Mouse (Mus musculus) forebrain, embryonic 16.5 days (tissue): Measurements from ENCODE around the gene 9930104L06Rik. TPM values are rescaled to one million over a fixed set of nuclear protein-coding genes. Genes with fewer than 3 reads are reported as not detected.

Experiments used
- ATAC-seq: fragments of 200-750 bp; cut with Nextera tagmentation; 2 replicates; pipeline ENCODE4 v1.8.0; 2017; ENCODE audit warnings: mild to moderate bottlenecking, moderate library complexity
- H3K27ac ChIP-seq: fragments of 300-500 bp; sonication (generic); 2 replicates; pipeline ENCODE4 v1.5.1; 2014; ENCODE audit warnings: low read length, control low read depth
- H3K27me3 ChIP-seq: fragments of 300-500 bp; sonication (generic); replicated peaks from 2 replicates; pipeline ENCODE4 v1.6.1; 2014; ENCODE audit warnings: low read length; ENCODE audit not compliant: control insufficient read depth, insufficient read depth
- H3K36me3 ChIP-seq: fragments of 300-500 bp; sonication (generic); 2 replicates; pipeline ENCODE4 v1.6.1; 2014; ENCODE audit not compliant: control insufficient read depth, insufficient read depth
- H3K4me1 ChIP-seq: fragments of 300-500 bp; sonication (generic); replicated peaks from 2 replicates; pipeline ENCODE4 v1.6.1; 2014; ENCODE audit warnings: low read length; ENCODE audit not compliant: control insufficient read depth, insufficient read depth
- H3K4me2 ChIP-seq: fragments of 300-500 bp; sonication (generic); 2 replicates; pipeline ENCODE4 v1.6.1; 2014; ENCODE audit warnings: mild to moderate bottlenecking, low read length, control low read depth
- H3K4me3 ChIP-seq: fragments of 300-500 bp; sonication (generic); replicated peaks from 2 replicates; pipeline ENCODE4 v1.5.1; 2014; ENCODE audit warnings: mild to moderate bottlenecking, low read length, control low read depth
- H3K9ac ChIP-seq: fragments of 300-500 bp; sonication (generic); replicated peaks from 2 replicates; pipeline ENCODE4 v1.6.1; 2014; ENCODE audit warnings: low read depth, low read length, control low read depth
- H3K9me3 ChIP-seq: fragments of 300-500 bp; sonication (generic); 2 replicates; pipeline ENCODE4 v1.6.1; 2016; ENCODE audit warnings: low read length; ENCODE audit not compliant: control insufficient read depth
- WGBS: fragments of 180-500 bp; shearing (Covaris S2); extraction: QIAGEN DNeasy Blood & Tissue Kit; methylation state at CpG from one replicate; pipeline ENCODE4 v1.1.7; 2014; 5-methylcytosine and 5-hydroxymethylcytosine counted together
- polyA plus RNA-seq: library from polyadenylated mRNA; unstranded; fragments of >200 nt; fragmentation: Nextera tagmentation; extraction: Ambion mirVana; gene quantifications from 2 replicates; pipeline ENCODE4 v1.2.1, GENCODE M21; 2015

Gene 9930104L06Rik
- polyA plus RNA-seq, 1 experiment from 2014 or later: 17.1 TPM

DNA sequence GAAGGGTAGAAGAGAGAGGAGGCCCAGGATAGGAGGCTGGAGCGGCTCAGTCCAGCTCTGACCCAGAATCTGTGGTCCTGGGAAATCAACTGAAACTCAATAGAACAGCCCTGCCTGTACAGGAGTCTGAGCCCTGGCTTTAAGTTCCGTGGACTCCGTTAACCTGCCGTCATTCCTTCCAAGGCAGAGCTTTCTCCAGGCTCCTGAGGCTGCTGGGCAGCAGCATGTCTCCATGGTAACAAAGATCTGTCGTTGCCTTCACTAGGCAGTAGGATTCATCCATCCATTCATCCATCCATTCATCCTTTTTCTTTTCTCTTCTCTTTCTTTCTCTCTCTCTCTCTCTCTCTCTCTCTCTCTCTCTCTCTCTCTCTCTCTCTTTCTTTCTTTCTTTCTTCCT lies 33.8 kb downstream of the 9930104L06Rik start:
- Histone ChIP-seq H3K27me3 (no peaks in the 10 kb centered on the region), H3K36me3 (no peaks in the 10 kb centered on the region), H3K27ac (no peak overlapping the region), H3K4me2 (no peak overlapping the region), H3K4me3 (no peak overlapping the region), H3K4me1 (no peaks in the 10 kb centered on the region), H3K9me3 (no peaks in the 10 kb centered on the region), H3K9ac (no peak overlapping the region)
- WGBS: 26% methylated on average over 5 of the region's 5 CpGs
- ATAC-seq: no peak

GRCm38 (mm10) chr4:124971094-124971493 lies 34.2 kb downstream of the 9930104L06Rik start:
- Histone ChIP-seq H3K9me3 (no peaks in the 10 kb centered on the region), H3K4me3 (no peak overlapping the region), H3K27ac (no peak overlapping the region), H3K36me3 (no peaks in the 10 kb centered on the region), H3K9ac (no peak overlapping the region), H3K4me2 (no peak overlapping the region), H3K27me3 (no peaks in the 10 kb centered on the region), H3K4me1 (no peaks in the 10 kb centered on the region)
- WGBS: 91% methylated on average over 8 of the region's 8 CpGs
- no peak for ATAC-seq

GRCm38 (mm10) chr4:124972316-124972715 lies 35.5 kb downstream of the 9930104L06Rik start:
- Histone ChIP-seq H3K27ac (no peak overlapping the region), H3K4me1 (no peaks in the 10 kb centered on the region), H3K36me3 (no peaks in the 10 kb centered on the region), H3K9me3 (no peaks in the 10 kb centered on the region), H3K4me2 (no peak overlapping the region), H3K4me3 (no peak overlapping the region), H3K9ac (no peak overlapping the region), H3K27me3 (no peaks in the 10 kb centered on the region)
- 72% methylated on average over 9 of the region's 9 CpGs for WGBS
- ATAC-seq: no peak

- no peak for ATAC-seq
- Histone ChIP-seq H3K4me1 (no peaks in the 10 kb centered on the region), H3K36me3 (no peaks in the 10 kb centered on the region), H3K27me3 (no peaks in the 10 kb centered on the region), H3K4me2 (no peak overlapping the region), H3K9ac (no peak overlapping the region), H3K27ac (no peak overlapping the region), H3K4me3 (no peak overlapping the region), H3K9me3 (no peaks in the 10 kb centered on the region)
- 87% methylated on average over 2 of the region's 2 CpGs for WGBS
Observed at GRCm38 (mm10) chr4:124973296-124973695, 36.4 kb downstream of the 9930104L06Rik start.

DNA sequence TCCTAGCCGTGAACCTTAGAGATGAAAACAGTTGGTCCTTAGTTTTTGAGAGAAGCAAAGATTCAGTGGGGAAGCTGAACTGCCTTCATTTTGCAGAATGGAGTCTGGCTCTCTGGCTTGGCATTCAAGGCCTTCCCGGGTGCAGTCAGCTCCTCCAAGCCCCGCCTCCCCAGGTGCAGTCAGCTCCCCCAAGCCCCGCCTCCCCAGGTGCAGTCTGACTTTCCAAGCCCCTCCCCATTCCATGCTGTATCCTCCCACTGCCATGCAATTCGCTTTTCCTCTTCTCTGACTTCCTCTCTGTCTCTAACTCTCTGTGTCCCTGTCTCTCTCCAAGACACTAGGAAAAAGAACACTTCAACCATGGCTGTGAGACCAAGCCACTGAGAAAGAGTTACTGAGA lies 41.4 kb downstream of the 9930104L06Rik start:
- H3K4me1 ChIP-seq: no peaks in the 10 kb centered on the region
- no peak overlapping the region for H3K4me2 ChIP-seq
- H3K36me3 ChIP-seq: no peaks in the 10 kb centered on the region
- H3K9ac ChIP-seq: no peak overlapping the region
- ATAC-seq: no peak
- 43% methylated on average over 5 of the region's 5 CpGs for WGBS
- no peak overlapping the region for H3K4me3 ChIP-seq
- H3K27me3 ChIP-seq: peaks cover 4% of the 10 kb centered on the region
- H3K27ac ChIP-seq: no peak overlapping the region
- H3K9me3 ChIP-seq: no peaks in the 10 kb centered on the region

DNA sequence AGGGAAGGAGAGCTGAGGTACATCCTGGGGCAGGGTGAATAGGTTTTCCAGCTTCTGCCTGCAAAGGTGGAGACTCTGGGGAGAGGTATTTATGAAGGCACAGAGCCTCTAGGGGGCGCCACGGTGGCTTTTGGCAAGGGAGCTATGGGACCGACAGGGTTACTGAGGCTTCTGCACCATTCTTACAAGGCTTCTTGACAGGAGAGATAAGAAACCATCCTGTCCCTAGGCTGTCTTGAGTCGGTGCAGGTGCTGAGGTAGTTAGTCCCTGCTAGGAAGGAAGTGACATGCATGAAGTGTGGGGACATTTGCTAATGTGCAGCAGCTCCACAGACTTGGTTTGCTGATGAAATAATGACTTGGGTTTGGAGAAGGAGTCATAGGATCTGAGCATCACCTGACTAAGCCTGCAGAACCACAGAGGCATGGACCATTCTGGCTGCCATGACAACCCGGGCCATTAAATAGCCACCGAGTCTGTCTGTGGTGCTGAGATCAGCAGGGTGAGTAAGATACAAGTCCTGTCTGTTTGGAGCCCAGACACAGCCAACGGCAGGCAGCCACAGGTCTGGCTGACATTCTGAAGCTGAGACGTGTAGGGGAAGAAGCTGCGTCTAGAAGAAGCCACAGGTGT lies 47.2 kb downstream of the 9930104L06Rik start:
- H3K9me3 ChIP-seq: no peaks in the 10 kb centered on the region
- no peak overlapping the region for H3K27ac ChIP-seq
- peaks cover 57% of the 10 kb centered on the region for H3K27me3 ChIP-seq
- WGBS: 12% methylated on average over 9 of the region's 9 CpGs
- H3K4me2 ChIP-seq: no peak overlapping the region
- peaks cover 15% of the 10 kb centered on the region for H3K4me1 ChIP-seq
- no peak for ATAC-seq
- no peak overlapping the region for H3K9ac ChIP-seq
- H3K4me3 ChIP-seq: no peak overlapping the region
- no peaks in the 10 kb centered on the region for H3K36me3 ChIP-seq

DNA sequence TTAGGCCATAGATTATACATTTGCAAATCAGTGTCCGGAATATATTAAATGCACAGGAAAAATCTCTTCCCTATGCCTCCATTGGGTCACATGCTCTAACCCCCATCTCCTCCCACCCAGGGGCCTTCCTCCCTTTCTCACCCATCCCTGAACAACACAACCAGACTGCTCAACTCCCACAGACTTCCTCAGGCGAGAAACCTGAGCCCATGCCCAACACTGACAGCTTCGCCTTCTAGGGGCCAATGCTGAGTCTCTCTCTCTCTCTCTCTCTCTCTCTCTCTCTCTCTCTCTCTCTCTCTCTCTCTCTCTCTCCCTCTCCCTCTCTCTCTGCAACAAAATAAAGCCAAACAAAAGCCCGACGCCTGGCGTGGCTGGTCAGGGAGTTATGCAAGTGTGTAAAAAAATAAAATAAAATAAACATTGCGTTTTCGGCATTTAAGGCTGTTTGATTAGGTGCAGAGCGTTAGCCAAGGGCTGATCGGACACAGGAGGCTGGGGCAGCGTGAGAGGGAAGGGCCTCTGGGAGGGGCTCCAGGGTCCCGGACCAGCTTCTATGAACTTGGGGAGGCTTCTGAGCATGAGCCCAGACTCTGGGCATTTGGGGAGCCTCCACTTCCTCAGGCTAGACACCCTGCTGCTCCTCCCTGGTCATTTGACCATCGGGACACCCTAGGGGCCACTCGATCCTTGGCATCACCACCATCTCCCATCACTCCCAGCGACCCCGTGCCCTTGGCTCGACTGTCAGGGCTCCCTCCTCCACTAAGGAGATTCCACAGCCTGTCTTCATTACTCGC lies 48.2 kb downstream of the 9930104L06Rik start:
- H3K9me3 ChIP-seq: no peaks in the 10 kb centered on the region
- H3K36me3 ChIP-seq: no peaks in the 10 kb centered on the region
- ATAC-seq: no peak
- 11% methylated on average over 18 of the region's 18 CpGs for whole genome bisulfite sequencing
- no peak overlapping the region for H3K4me2 ChIP-seq
- peaks cover 65% of the 10 kb centered on the region for H3K27me3 ChIP-seq
- H3K27ac ChIP-seq: no peak overlapping the region
- H3K4me3 ChIP-seq: no peak overlapping the region
- H3K9ac ChIP-seq: no peak overlapping the region
- peaks cover 18% of the 10 kb centered on the region for H3K4me1 ChIP-seq

GRCm38 (mm10) chr4:124985671-124986602 lies 49.1 kb downstream of the 9930104L06Rik start, which contains the start of gene Rspo1:
Gene Rspo1 (plus strand): TSS chr4:124986430.
- Histone ChIP-seq H3K4me3 (peak within 1 kb of the TSS; percentile 38), H3K4me2 (peak within 1 kb of the TSS; percentile 48), H3K9me3 (no peaks in the 10 kb centered on the region), H3K27me3 (peaks cover 73% of the 10 kb centered on the region), H3K36me3 (no peaks in the 10 kb centered on the region), H3K4me1 (peaks cover 19% of the 10 kb centered on the region), H3K27ac (no peak within 1 kb of the TSS), H3K9ac (0 out of 2 replicates have a peak within 1 kb of the TSS, but pooled peaks have one; percentile 25)
- 1% methylated on average over 58 of the region's 62 CpGs for WGBS
- ATAC-seq: peak; percentile 31; the same call in 1 of the 2 replicates
